Mouse (Mus musculus) myocyte (in vitro differentiated cells): ENCODE measurements around the gene Cacna2d3. TPM values are rescaled to one million over a fixed set of nuclear protein-coding genes. Genes with fewer than 3 reads are reported as not detected.

Experiments
- H3K27me3 ChIP-seq: one replicate; pipeline ENCODE4 v1.6.1; 2011; ENCODE audit not compliant: control insufficient read depth, insufficient read depth, insufficient read length
- H3K36me3 ChIP-seq: one replicate; pipeline ENCODE4 v1.6.1; 2011; ENCODE audit not compliant: control insufficient read depth, insufficient read depth
- H3K4me2 ChIP-seq: one replicate; pipeline ENCODE4 v1.6.1; 2011; ENCODE audit warnings: low read depth, control low read depth
- H3K4me3 ChIP-seq: one replicate; pipeline ENCODE4 v1.5.1; 2011; ENCODE audit warnings: mild to moderate bottlenecking, control low read depth, moderate library complexity
- H3K79me2 ChIP-seq: one replicate; pipeline ENCODE4 v1.6.1; 2011; ENCODE audit not compliant: control insufficient read depth, insufficient read depth
- H3ac ChIP-seq: one replicate; pipeline ENCODE4 v1.6.1; 2011; ENCODE audit not compliant: control insufficient read depth, insufficient read length
- CEBPB ChIP-seq: IDR thresholded peaks from 2 replicates; pipeline ENCODE4 v1.6.1; 2011; ENCODE audit warnings: mild to moderate bottlenecking, moderate library complexity; ENCODE audit not compliant: poor library complexity, insufficient read depth, severe bottlenecking
- E2F4 ChIP-seq: IDR thresholded peaks from one replicate; pipeline ENCODE4 v1.6.1; 2011; ENCODE audit warnings: mild to moderate bottlenecking, control low read depth, moderate library complexity; ENCODE audit not compliant: insufficient read depth
- MAX ChIP-seq: IDR thresholded peaks from one replicate; pipeline ENCODE4 v1.6.1; 2011; ENCODE audit warnings: low read depth, mild to moderate bottlenecking, control low read depth
- MYOD1 ChIP-seq, 3 experiments: IDR thresholded peaks; one replicate each; pipeline ENCODE4 v1.6.1; 2011; ENCODE audit warnings: control low read depth in 2 of 3, low read depth in 2 of 3, mild to moderate bottlenecking in 2 of 3, moderate library complexity in 1 of 3; ENCODE audit not compliant: insufficient read length in 2 of 3, control insufficient read depth in 1 of 3
- MYOG ChIP-seq, 3 experiments: IDR thresholded peaks; one replicate each; pipeline ENCODE4 v1.6.1; 2011; ENCODE audit warnings: control low read depth in 2 of 3, low read depth in 2 of 3, mild to moderate bottlenecking in 2 of 3; ENCODE audit not compliant: insufficient read length in 2 of 3, control insufficient read depth in 1 of 3, insufficient read depth in 1 of 3
- POLR2A ChIP-seq: IDR thresholded peaks from one replicate; pipeline ENCODE4 v1.6.1; 2011; ENCODE audit warnings: low read depth, mild to moderate bottlenecking, control low read depth, moderate library complexity; ENCODE audit not compliant: insufficient read length
- POLR2AphosphoS2 ChIP-seq: IDR thresholded peaks from one replicate; pipeline ENCODE4 v1.6.1; 2011; ENCODE audit warnings: low read depth, control low read depth; ENCODE audit not compliant: insufficient read length
- REST ChIP-seq: IDR thresholded peaks from one replicate; pipeline ENCODE4 v1.6.1; 2011; ENCODE audit warnings: mild to moderate bottlenecking, control low read depth, moderate library complexity; ENCODE audit not compliant: insufficient read depth, insufficient read length
- SRF ChIP-seq: IDR thresholded peaks from one replicate; pipeline ENCODE4 v1.6.1; 2011; ENCODE audit warnings: low read depth; ENCODE audit not compliant: control insufficient read depth, insufficient read length
- TCF12 ChIP-seq: IDR thresholded peaks from one replicate; pipeline ENCODE4 v1.6.1; 2011; ENCODE audit warnings: mild to moderate bottlenecking, control low read depth; ENCODE audit not compliant: poor library complexity, insufficient read depth, severe bottlenecking
- TCF3 ChIP-seq: IDR thresholded peaks from one replicate; pipeline ENCODE4 v1.6.1; 2011; ENCODE audit warnings: low read depth, control low read depth; ENCODE audit not compliant: insufficient read length
- USF1 ChIP-seq: IDR thresholded peaks from one replicate; pipeline ENCODE4 v1.6.1; 2011; ENCODE audit warnings: low read depth, mild to moderate bottlenecking, control low read depth, moderate library complexity
- polyA plus RNA-seq: library from polyadenylated mRNA; unstranded; fragments of >200 nt; fragmentation: generic; extraction: Trizol; gene quantifications from one replicate; pipeline ENCODE4 v1.2.1, GENCODE M21; 2012; ENCODE audit warnings: missing spikeins

Cacna2d3 gene
- polyA plus RNA-seq, 1 experiment, result 0.10 TPM

GRCm38 (mm10) chr14:28953409-28953808 lies 768.3 kb downstream of the Cacna2d3 start:
- Histone ChIP-seq H3K4me2 (no peak overlapping the region), H3K79me2 (no peaks in the 10 kb centered on the region), H3ac (no peak overlapping the region), H3K27me3 (no peaks in the 10 kb centered on the region), H3K36me3 (no peaks in the 10 kb centered on the region), H3K4me3 (no peak overlapping the region)
- no peak for TF ChIP-seq MAX
- no peak for TF ChIP-seq POLR2AphosphoS2
- no peak for TF ChIP-seq SRF
- no peak for TF ChIP-seq TCF12
- TF ChIP-seq TCF3, result no peak
- no peak for TF ChIP-seq USF1
- no peak for TF ChIP-seq MYOD1 (IDR thresholded peaks at IDR 0.05; ENCODE audit: control insufficient read depth in 1 of 3, insufficient read length in 2 of 3, low read depth in 2 of 3)
- no peak for TF ChIP-seq POLR2A
- no peak for TF ChIP-seq MYOG (IDR thresholded peaks at IDR 0.05; ENCODE audit: control insufficient read depth in 1 of 3, insufficient read depth in 1 of 3, insufficient read length in 2 of 3, low read depth in 2 of 3)
- TF ChIP-seq CEBPB, result no peak
- TF ChIP-seq REST, result no peak
- no peak for TF ChIP-seq E2F4

GRCm38 (mm10) chr14:28950499-28950898 lies 771.2 kb downstream of the Cacna2d3 start:
- no peak overlapping the region for H3K4me3 ChIP-seq
- TF ChIP-seq REST, result no peak
- TF ChIP-seq MYOG (IDR thresholded peaks at IDR 0.05; ENCODE audit: control insufficient read depth in 1 of 3, insufficient read depth in 1 of 3, insufficient read length in 2 of 3, low read depth in 2 of 3), result no peak
- TF ChIP-seq MAX, result no peak
- no peak for TF ChIP-seq MYOD1 (IDR thresholded peaks at IDR 0.05; ENCODE audit: control insufficient read depth in 1 of 3, insufficient read length in 2 of 3, low read depth in 2 of 3)
- TF ChIP-seq CEBPB, result no peak
- no peak for TF ChIP-seq POLR2A
- TF ChIP-seq TCF12, result no peak
- no peak for TF ChIP-seq SRF
- no peak for TF ChIP-seq TCF3
- no peak for TF ChIP-seq POLR2AphosphoS2
- no peak for TF ChIP-seq E2F4
- TF ChIP-seq USF1, result no peak
- H3ac ChIP-seq, result no peak overlapping the region
- H3K36me3 ChIP-seq, result no peaks in the 10 kb centered on the region
- H3K79me2 ChIP-seq, result no peaks in the 10 kb centered on the region
- no peaks in the 10 kb centered on the region for H3K27me3 ChIP-seq
- no peak overlapping the region for H3K4me2 ChIP-seq

GRCm38 (mm10) chr14:28949785-28950184 lies 771.9 kb downstream of the Cacna2d3 start:
- TF ChIP-seq MYOD1 (IDR thresholded peaks at IDR 0.05; ENCODE audit: control insufficient read depth in 1 of 3, insufficient read length in 2 of 3, low read depth in 2 of 3) (no peak), USF1 (no peak), TCF12 (no peak), MAX (no peak), MYOG (IDR thresholded peaks at IDR 0.05; ENCODE audit: control insufficient read depth in 1 of 3, insufficient read depth in 1 of 3, insufficient read length in 2 of 3, low read depth in 2 of 3) (no peak), CEBPB (no peak), REST (no peak), TCF3 (no peak), POLR2AphosphoS2 (no peak), SRF (no peak), POLR2A (no peak), E2F4 (no peak)
- no peak overlapping the region for H3K4me3 ChIP-seq
- H3K36me3 ChIP-seq, result no peaks in the 10 kb centered on the region
- H3K4me2 ChIP-seq, result no peak overlapping the region
- H3K79me2 ChIP-seq, result no peaks in the 10 kb centered on the region
- H3K27me3 ChIP-seq, result no peaks in the 10 kb centered on the region
- no peak overlapping the region for H3ac ChIP-seq

DNA sequence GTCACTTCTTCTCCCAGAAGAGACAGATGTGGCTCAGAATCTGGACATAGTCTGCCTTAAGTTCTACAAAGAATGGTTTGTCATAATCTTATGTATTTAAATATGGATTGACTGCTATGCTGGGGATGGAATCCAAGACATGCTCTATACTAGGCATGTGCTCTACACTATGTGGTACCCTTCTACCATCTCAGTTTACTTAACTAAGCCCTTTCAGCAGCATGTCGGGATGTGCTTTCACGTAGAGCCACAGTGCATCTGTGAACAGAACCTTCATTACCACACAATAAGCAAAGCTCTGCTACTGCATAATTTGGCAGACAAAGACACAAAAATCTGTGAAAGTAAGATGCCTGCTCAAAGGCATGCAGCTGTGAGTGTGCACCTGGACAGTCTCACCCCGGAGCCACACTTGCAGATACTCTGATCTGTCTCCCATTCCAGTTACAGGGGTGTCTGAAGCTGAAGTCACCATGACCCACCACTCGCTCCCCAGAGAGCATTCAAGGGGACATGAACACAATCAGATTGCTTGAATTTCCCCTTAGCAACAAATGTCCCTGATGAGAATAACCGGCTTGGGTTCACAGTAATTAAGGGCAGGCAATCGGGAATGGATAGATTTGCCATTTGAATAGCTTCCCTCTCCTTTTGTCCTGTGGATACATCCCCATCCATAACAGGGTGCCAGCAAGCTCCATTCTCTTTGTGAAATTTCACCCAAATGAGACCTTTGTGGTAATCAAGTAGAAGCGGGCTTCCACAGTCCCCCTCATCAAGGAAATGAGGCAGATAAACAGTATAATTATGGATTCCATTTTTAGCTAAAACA lies 773.4 kb downstream of the Cacna2d3 start:
- Histone ChIP-seq H3K79me2 (no peaks in the 10 kb centered on the region), H3K27me3 (no peaks in the 10 kb centered on the region), H3ac (no peak overlapping the region), H3K4me2 (no peak overlapping the region), H3K36me3 (no peaks in the 10 kb centered on the region), H3K4me3 (no peak overlapping the region)
- TF ChIP-seq REST, result no peak
- no peak for TF ChIP-seq CEBPB
- no peak for TF ChIP-seq TCF12
- TF ChIP-seq USF1, result no peak
- no peak for TF ChIP-seq E2F4
- TF ChIP-seq TCF3, result no peak
- TF ChIP-seq MYOD1 (IDR thresholded peaks at IDR 0.05; ENCODE audit: control insufficient read depth in 1 of 3, insufficient read length in 2 of 3, low read depth in 2 of 3), result no peak
- TF ChIP-seq MYOG (IDR thresholded peaks at IDR 0.05; ENCODE audit: control insufficient read depth in 1 of 3, insufficient read depth in 1 of 3, insufficient read length in 2 of 3, low read depth in 2 of 3), result no peak
- no peak for TF ChIP-seq MAX
- TF ChIP-seq SRF, result no peak

GRCm38 (mm10) chr14:28932746-28933293 lies 788.8 kb downstream of the Cacna2d3 start:
- Histone ChIP-seq H3K4me3 (no peak overlapping the region), H3K4me2 (no peak overlapping the region), H3ac (no peak overlapping the region), H3K79me2 (no peaks in the 10 kb centered on the region), H3K27me3 (no peaks in the 10 kb centered on the region), H3K36me3 (no peaks in the 10 kb centered on the region)
- TF ChIP-seq TCF3, result no peak
- TF ChIP-seq E2F4, result no peak
- no peak for TF ChIP-seq MAX
- no peak for TF ChIP-seq TCF12
- no peak for TF ChIP-seq POLR2A
- TF ChIP-seq SRF, result no peak
- TF ChIP-seq REST, result no peak
- no peak for TF ChIP-seq MYOD1 (IDR thresholded peaks at IDR 0.05; ENCODE audit: control insufficient read depth in 1 of 3, insufficient read length in 2 of 3, low read depth in 2 of 3)
- no peak for TF ChIP-seq CEBPB
- no peak for TF ChIP-seq MYOG (IDR thresholded peaks at IDR 0.05; ENCODE audit: control insufficient read depth in 1 of 3, insufficient read depth in 1 of 3, insufficient read length in 2 of 3, low read depth in 2 of 3)
- no peak for TF ChIP-seq POLR2AphosphoS2
- no peak for TF ChIP-seq USF1
